ENCODE assay signal across 8 mouse cellular contexts in genomic region chr7:80882830-80883505, GRCm38 (mm10). TPM values are rescaled to one million over a fixed set of nuclear protein-coding genes. Genes with fewer than 3 reads are reported as not detected.
DNase-seq lines count a peak whose midpoint lies in the region; ATAC-seq and TF ChIP-seq lines count a peak whose summit lies in the region.

No protein-coding gene starts in this region.

- H3K4me1 ChIP-seq in limb, embryonic 14.5 days (ENCODE audit: control insufficient read depth, insufficient read depth, low read length), result 0 out of 2 replicates have a peak, but pooled peaks cover 4% of the 10 kb centered on the region
- H3K4me1 ChIP-seq in midbrain, embryonic 16.5 days (ENCODE audit: control insufficient read depth, insufficient read depth, low read length), result no peaks in the 10 kb centered on the region

- H3K27me3 ChIP-seq in limb, embryonic 14.5 days (ENCODE audit: control insufficient read depth, insufficient read depth, low read length), result no peaks in the 10 kb centered on the region
- no peaks in the 10 kb centered on the region for H3K27me3 ChIP-seq in midbrain, embryonic 16.5 days (ENCODE audit: control insufficient read depth, insufficient read depth, low read depth, low read length)

- WGBS in limb, embryonic 14.5 days, result 24% methylated on average over 14 of the region's 14 CpGs
- 23% methylated on average over 14 of the region's 14 CpGs for WGBS in midbrain, embryonic 16.5 days

- H3K9me3 ChIP-seq in limb, embryonic 14.5 days (ENCODE audit: control insufficient read depth, low read length), result no peaks in the 10 kb centered on the region
- no peaks in the 10 kb centered on the region for H3K9me3 ChIP-seq in midbrain, embryonic 16.5 days (replicated peaks; ENCODE audit: control insufficient read depth, low read length, poor library complexity, severe bottlenecking)

- H3K4me3 ChIP-seq in limb, embryonic 14.5 days (replicated peaks; ENCODE audit: low read length), result peak overlapping the region; percentile 17
- H3K4me3 ChIP-seq in midbrain, embryonic 16.5 days (ENCODE audit: low read depth, low read length), result peak overlapping the region; percentile 26

- DNase-seq in adrenal gland, adult 2 months, result peak; percentile 43
- DNase-seq in adrenal gland, postnatal 25 days, result no peak
- DNase-seq in cerebellum, postnatal 14 days, result peak; percentile 69 to 75
- DNase-seq in frontal cortex, postnatal 36 days (ENCODE audit: low spot score in 2 of 2), result peak; percentile 47 to 72
- DNase-seq in kidney, adult 9 months, result peak; percentile 86
- peak; percentile 91 for DNase-seq in limb, embryonic 14.5 days (ENCODE audit: low spot score)
- DNase-seq in spleen, postnatal 36 days (ENCODE audit: low spot score in 2 of 2), result peak; percentile 82 to 85

- TF ChIP-seq POLR2A in limb, embryonic 14.5 days (IDR thresholded peaks at IDR 0.05; ENCODE audit: borderline replicate concordance, extremely low read depth, insufficient read depth, insufficient read length), result no peak

- no peak overlapping the region for H3K27ac ChIP-seq in limb, embryonic 14.5 days (replicated peaks; ENCODE audit: low read depth, low read length)
- no peak overlapping the region for H3K27ac ChIP-seq in midbrain, embryonic 16.5 days (ENCODE audit: low read length)

- ATAC-seq in limb, embryonic 14.5 days (ENCODE audit: low FRiP score, low read depth), result peak; percentile 84
- peak; percentile 91 for ATAC-seq in midbrain, embryonic 16.5 days

- no peak overlapping the region for H3K9ac ChIP-seq in limb, embryonic 14.5 days (ENCODE audit: low read depth, low read length, severe bottlenecking)
- H3K9ac ChIP-seq in midbrain, embryonic 16.5 days (ENCODE audit: low read depth, low read length), result peak overlapping the region; percentile 46; the same call in 1 of the 2 replicates

- peak overlapping the region; percentile 43 for H3K4me2 ChIP-seq in limb, embryonic 14.5 days (replicated peaks; ENCODE audit: low read depth, low read length, severe bottlenecking)
- H3K4me2 ChIP-seq in midbrain, embryonic 16.5 days (ENCODE audit: low read length), result peak overlapping the region; percentile 59

- H3K36me3 ChIP-seq in limb, embryonic 14.5 days (ENCODE audit: control insufficient read depth, insufficient read depth, low read length), result peaks cover 2% of the 10 kb centered on the region; the same call in 1 of the 2 replicates
- H3K36me3 ChIP-seq in midbrain, embryonic 16.5 days (ENCODE audit: control insufficient read depth, insufficient read depth, low read length), result no peaks in the 10 kb centered on the region

RNA-seq across cellular contexts. Expression of gene Wdr73, which starts 18.1 kb away (rescaled TPM):
- total RNA-seq in adrenal gland, adult 2 months (2021), result 10 to 100 TPM in 1 of 2 experiments, 1 to 10 TPM in 1; 9.5 to 24.4 TPM
- 9.5 and 15.8 TPM in 2 replicates for polyA plus RNA-seq in adrenal gland, adult 2 months (2012; rRNA removed)
- 16.7 and 22.4 TPM in 2 replicates for total RNA-seq in adrenal gland, postnatal 25 days (2021)
- 23.1 and 26.5 TPM in 2 replicates for polyA plus RNA-seq in limb, embryonic 14.5 days (2012; rRNA removed)
- polyA plus RNA-seq in limb, embryonic 14.5 days (2014; fragmentation: Nextera tagmentation; extraction: Ambion mirVana), result 22.6 and 26.0 TPM in 2 replicates
- 35.1 and 36.3 TPM in 2 replicates for polyA plus RNA-seq in midbrain, embryonic 16.5 days (2015; fragmentation: Nextera tagmentation; extraction: Ambion mirVana)

RNA-seq across cellular contexts. Expression of gene Nmb, which starts 21.9 kb away (rescaled TPM):
- total RNA-seq in adrenal gland, adult 2 months (2021), result 1 to 10 TPM; 1.4 to 3.7 TPM
- polyA plus RNA-seq in adrenal gland, adult 2 months (2012; rRNA removed), result 4.8 and 6.5 TPM in 2 replicates
- total RNA-seq in adrenal gland, postnatal 25 days (2021), result 1.9 TPM in 1 of 2 replicates, not detected in the other
- polyA plus RNA-seq in limb, embryonic 14.5 days (2012; rRNA removed), result 8.3 and 8.5 TPM in 2 replicates
- 4.9 and 8.1 TPM in 2 replicates for polyA plus RNA-seq in limb, embryonic 14.5 days (2014; fragmentation: Nextera tagmentation; extraction: Ambion mirVana)
- polyA plus RNA-seq in midbrain, embryonic 16.5 days (2015; fragmentation: Nextera tagmentation; extraction: Ambion mirVana), result 4.6 and 5.9 TPM in 2 replicates

RNA-seq across cellular contexts. Expression of gene Zscan2, which starts 22.2 kb away (rescaled TPM):
- 1 to 10 TPM; 4.6 to 6.6 TPM for total RNA-seq in adrenal gland, adult 2 months (2021)
- polyA plus RNA-seq in adrenal gland, adult 2 months (2012; rRNA removed), result 4.0 and 4.4 TPM in 2 replicates
- total RNA-seq in adrenal gland, postnatal 25 days (2021), result 8.0 and 8.7 TPM in 2 replicates
- polyA plus RNA-seq in limb, embryonic 14.5 days (2012; rRNA removed), result 17.3 and 19.8 TPM in 2 replicates
- polyA plus RNA-seq in limb, embryonic 14.5 days (2014; fragmentation: Nextera tagmentation; extraction: Ambion mirVana), result 2.7 and 2.8 TPM in 2 replicates
- polyA plus RNA-seq in midbrain, embryonic 16.5 days (2015; fragmentation: Nextera tagmentation; extraction: Ambion mirVana), result 4.0 TPM in 2 replicates

RNA-seq across cellular contexts. Expression of gene Iqgap1, which starts 57.2 kb away (rescaled TPM):
- 10 to 100 TPM; 84.8 to 88.4 TPM for total RNA-seq in adrenal gland, adult 2 months (2021)
- polyA plus RNA-seq in adrenal gland, adult 2 months (2012; rRNA removed), result 15.7 and 19.1 TPM in 2 replicates
- 87.7 and 126 TPM in 2 replicates for total RNA-seq in adrenal gland, postnatal 25 days (2021)
- polyA plus RNA-seq in limb, embryonic 14.5 days (2012; rRNA removed), result 43.9 and 48.4 TPM in 2 replicates
- 88.5 and 93.2 TPM in 2 replicates for polyA plus RNA-seq in limb, embryonic 14.5 days (2014; fragmentation: Nextera tagmentation; extraction: Ambion mirVana)
- 17.5 and 21.2 TPM in 2 replicates for polyA plus RNA-seq in midbrain, embryonic 16.5 days (2015; fragmentation: Nextera tagmentation; extraction: Ambion mirVana)
